Mouse (Mus musculus) frontal cortex, adult (tissue): ENCODE results near the gene Wfdc15b.
"Not testable (repeated sequence)": the region's sequence is repeated elsewhere in the genome, so short reads cannot be mapped to it uniquely, and the experiment has no call there.

ENCODE experiments used
- ATAC-seq: cut with Nextera tagmentation; 2 replicates; pipeline ENCODE4 v1.9.2; 2017; ENCODE audit warnings: mild to moderate bottlenecking, moderate library complexity, mixed read lengths; ENCODE audit not compliant: low TSS enrichment

Gene Wfdc15b

GRCm38 (mm10) chr2:164221522-164221921, at the start of gene Wfdc15b:
Gene Wfdc15b, minus strand, starts transcription at chr2:164221660.
- no peak for ATAC-seq

- ATAC-seq, result not testable (repeated sequence)
Measured at GRCm38 (mm10) chr2:164256540-164256939, 35.1 kb upstream of the Wfdc15b start, which contains the start of gene Svs3b. Gene Svs3b, minus strand, starts transcription at chr2:164256640.

- ATAC-seq, result no peak
Measured at GRCm38 (mm10) chr2:164238366-164238765, 16.9 kb upstream of the Wfdc15b start, which contains the start of gene Svs2. Gene Svs2, minus strand, starts transcription at chr2:164238466.

GRCm38 (mm10) chr2:164232671-164233070, 11.2 kb upstream of the Wfdc15b start:
- no peak for ATAC-seq

GRCm38 (mm10) chr2:164228361-164229070, 7.1 kb upstream of the Wfdc15b start:
- no peak for ATAC-seq

- ATAC-seq, result no peak
Measured at GRCm38 (mm10) chr2:164219295-164219694, 2.2 kb downstream of the Wfdc15b start.

GRCm38 (mm10) chr2:164212711-164213110, 8.7 kb downstream of the Wfdc15b start:
- ATAC-seq, result peak; percentile 80

GRCm38 (mm10) chr2:164210892-164211291, 10.6 kb downstream of the Wfdc15b start:
- ATAC-seq, result no peak

GRCm38 (mm10) chr2:164206676-164207075, 14.8 kb downstream of the Wfdc15b start:
- ATAC-seq, result peak; percentile 91

GRCm38 (mm10) chr2:164206011-164206410, 15.4 kb downstream of the Wfdc15b start:
- not testable (repeated sequence) for ATAC-seq

- ATAC-seq, result no peak
Measured at GRCm38 (mm10) chr2:164199626-164200327, 21.7 kb downstream of the Wfdc15b start, which contains the start of gene Wfdc15a. Gene Wfdc15a, minus strand, starts transcription at chr2:164200130.

GRCm38 (mm10) chr2:164196700-164196990, 24.8 kb downstream of the Wfdc15b start:
- no peak for ATAC-seq

GRCm38 (mm10) chr2:164195971-164196699, 25.3 kb downstream of the Wfdc15b start:
- no peak for ATAC-seq

- no peak for ATAC-seq
Measured at GRCm38 (mm10) chr2:164194959-164195630, 26.4 kb downstream of the Wfdc15b start.

GRCm38 (mm10) chr2:164192279-164192678, 29.2 kb downstream of the Wfdc15b start:
- no peak for ATAC-seq

GRCm38 (mm10) chr2:164190576-164190975, 30.9 kb downstream of the Wfdc15b start, which contains the start of gene Wfdc12:
Gene Wfdc12, minus strand, starts transcription at chr2:164190608.
- no peak for ATAC-seq

GRCm38 (mm10) chr2:164188722-164189121, 32.7 kb downstream of the Wfdc15b start:
- ATAC-seq, result no peak

GRCm38 (mm10) chr2:164184145-164184719, 37.2 kb downstream of the Wfdc15b start:
- ATAC-seq, result no peak

GRCm38 (mm10) chr2:164183340-164183739, 38.1 kb downstream of the Wfdc15b start:
- ATAC-seq, result no peak

- no peak for ATAC-seq
Measured at GRCm38 (mm10) chr2:164182692-164183255, 38.7 kb downstream of the Wfdc15b start, which contains the start of gene Wfdc5. Gene Wfdc5, minus strand, starts transcription at chr2:164182742.

GRCm38 (mm10) chr2:164180770-164181169, 40.7 kb downstream of the Wfdc15b start:
- no peak for ATAC-seq
